Mouse (Mus musculus): ENCODE data around the gene Canx. TPM values are rescaled to one million over a fixed set of nuclear protein-coding genes. Genes with fewer than 3 reads are reported as not detected.
"Not testable (repeated sequence)": the region's sequence is repeated elsewhere in the genome, so short reads cannot be mapped to it uniquely, and the experiment has no call there.

Canx gene
- total RNA-seq, 2 experiments from 2014 or later, result 425 to 428 TPM

GRCm38 (mm10) chr11:50333181-50333580, 7.7 kb upstream of the Canx start:
- DNase-seq, result no peak

- no peak for DNase-seq
Measured at GRCm38 (mm10) chr11:50329378-50329777, 3.9 kb upstream of the Canx start.

- DNase-seq, result no peak
Measured at GRCm38 (mm10) chr11:50328075-50328625, 2.7 kb upstream of the Canx start.

GRCm38 (mm10) chr11:50326302-50326966, 961 bp upstream of the Canx start:
- no peak for DNase-seq

GRCm38 (mm10) chr11:50324751-50325471, 562 bp downstream of the Canx start:
- DNase-seq, result no peak

- no peak for DNase-seq
Measured at GRCm38 (mm10) chr11:50323843-50324242, 1.6 kb downstream of the Canx start.

GRCm38 (mm10) chr11:50322345-50322744, 3.1 kb downstream of the Canx start:
- no peak for DNase-seq

GRCm38 (mm10) chr11:50321239-50321638, 4.2 kb downstream of the Canx start:
- no peak for DNase-seq

GRCm38 (mm10) chr11:50319343-50319742, 6.1 kb downstream of the Canx start:
- DNase-seq, result not testable (repeated sequence)

- no peak for DNase-seq
Measured at GRCm38 (mm10) chr11:50312803-50313202, 12.7 kb downstream of the Canx start.

- DNase-seq, result no peak
Measured at GRCm38 (mm10) chr11:50303406-50303805, 22.1 kb downstream of the Canx start.

GRCm38 (mm10) chr11:50292190-50292855, 33.1 kb downstream of the Canx start, which contains the start of gene Maml1:
Maml1 (minus strand) TSS chr11:50292311.
- peak; percentile 97 to 98 for DNase-seq

GRCm38 (mm10) chr11:50291321-50292165, 33.9 kb downstream of the Canx start:
- DNase-seq, result peak; percentile 50 to 56

GRCm38 (mm10) chr11:50290486-50291225, 34.8 kb downstream of the Canx start:
- DNase-seq, result no peak

GRCm38 (mm10) chr11:50286428-50286827, 39.0 kb downstream of the Canx start:
- DNase-seq, result no peak

- DNase-seq, result no peak
Measured at GRCm38 (mm10) chr11:50285696-50286095, 39.8 kb downstream of the Canx start.

GRCm38 (mm10) chr11:50285263-50285662, 40.2 kb downstream of the Canx start:
- no peak for DNase-seq

GRCm38 (mm10) chr11:50280053-50280452, 45.4 kb downstream of the Canx start:
- DNase-seq, result no peak

GRCm38 (mm10) chr11:50279005-50279404, 46.5 kb downstream of the Canx start:
- no peak for DNase-seq

- no peak for DNase-seq
Measured at GRCm38 (mm10) chr11:50277706-50278105, 47.8 kb downstream of the Canx start.

- DNase-seq, result no peak
Measured at GRCm38 (mm10) chr11:50277025-50277424, 48.4 kb downstream of the Canx start.

Measured in layer of hippocampus, postnatal 36 days (tissue).